Mouse (Mus musculus) forebrain, embryonic 14.5 days (tissue): Measurements from ENCODE around the gene Gata1. TPM values are rescaled to one million over a fixed set of nuclear protein-coding genes. Genes with fewer than 3 reads are reported as not detected.
"Not testable (repeated sequence)": the region's sequence is repeated elsewhere in the genome, so short reads cannot be mapped to it uniquely, and the experiment has no call there.

Experiments
- ATAC-seq: fragments of 200-750 bp; cut with Nextera tagmentation; 2 replicates; pipeline ENCODE4 v1.8.0; 2017; ENCODE audit warnings: mild to moderate bottlenecking, moderate library complexity
- DNase-seq: peaks from one replicate; pipeline ENCODE4 v3.0.0-alpha.2; 2015; ENCODE audit warnings: low spot score
- H3K27ac ChIP-seq: fragments of 300-500 bp; sonication (generic); 2 replicates; pipeline ENCODE4 v1.5.1; 2014; ENCODE audit warnings: low read depth, mild to moderate bottlenecking, control low read depth, low read length, moderate library complexity
- H3K27me3 ChIP-seq: fragments of 300-500 bp; sonication (generic); replicated peaks from 2 replicates; pipeline ENCODE4 v1.6.1; 2014; ENCODE audit warnings: low read length, control low read depth, mixed read lengths; ENCODE audit not compliant: control insufficient read depth, insufficient read depth
- H3K36me3 ChIP-seq: fragments of 300-500 bp; sonication (generic); 2 replicates; pipeline ENCODE4 v1.6.1; 2014; ENCODE audit warnings: low read length, control low read depth; ENCODE audit not compliant: control insufficient read depth, insufficient read depth
- H3K4me1 ChIP-seq: fragments of 300-500 bp; sonication (generic); 2 replicates; pipeline ENCODE4 v1.6.1; 2014; ENCODE audit warnings: antibody characterized with exemption, low read length, control low read depth; ENCODE audit not compliant: control insufficient read depth, insufficient read depth
- H3K4me2 ChIP-seq: fragments of 300-500 bp; sonication (generic); 2 replicates; pipeline ENCODE4 v1.6.1; 2014; ENCODE audit warnings: mild to moderate bottlenecking, control low read depth, low read length
- H3K4me3 ChIP-seq: fragments of 300-500 bp; sonication (generic); 2 replicates; pipeline ENCODE4 v1.5.1; 2014; ENCODE audit warnings: low read depth, low read length, control low read depth
- H3K9ac ChIP-seq: fragments of 300-500 bp; sonication (generic); 2 replicates; pipeline ENCODE4 v1.6.1; 2014; ENCODE audit warnings: mild to moderate bottlenecking, low read length, control low read depth, moderate library complexity
- H3K9me3 ChIP-seq: fragments of 300-500 bp; sonication (generic); replicated peaks from 2 replicates; pipeline ENCODE4 v1.6.1; 2016; ENCODE audit warnings: low read length, control low read depth, mixed read lengths; ENCODE audit not compliant: control insufficient read depth
- WGBS: fragments of 180-500 bp; shearing (Covaris S2); extraction: QIAGEN DNeasy Blood & Tissue Kit; methylation state at CpG from one replicate; pipeline ENCODE4 v1.1.7; 2014; 5-methylcytosine and 5-hydroxymethylcytosine counted together
- polyA plus RNA-seq: library from polyadenylated mRNA; unstranded; fragments of >200 nt; fragmentation: Nextera tagmentation; extraction: Ambion mirVana; gene quantifications from 2 replicates; pipeline ENCODE4 v1.2.1, GENCODE M21; 2014

Gata1 gene
- polyA plus RNA-seq, 1 experiment from 2014 or later: 0.11 TPM

- Histone ChIP-seq H3K9me3 (no peaks in the 10 kb centered on the region), H3K4me2 (peak within 1 kb of the TSS; percentile 56), H3K9ac (peak within 1 kb of the TSS; percentile 67), H3K4me1 (no peaks in the 10 kb centered on the region), H3K4me3 (peak within 1 kb of the TSS; percentile 39), H3K27ac (peak within 1 kb of the TSS; percentile 68), H3K36me3 (peaks cover 6% of the 10 kb centered on the region; the same call in 1 of the 2 replicates), H3K27me3 (no peaks in the 10 kb centered on the region)
- peak; percentile 93 for ATAC-seq
- 28% methylated on average over 37 of the region's 40 CpGs for WGBS
- DNase-seq: peak; percentile 84
Measured at GRCm38 (mm10) chrX:7919601-7920383, 58.1 kb downstream of the Gata1 start, which contains the start of gene Pcsk1n. Pcsk1n (plus strand) TSS chrX:7919822.

GRCm38 (mm10) chrX:7917960-7918359 lies 59.9 kb downstream of the Gata1 start:
- 77% methylated on average over 6 of the region's 6 CpGs for WGBS
- not testable (repeated sequence) for H3K4me2 ChIP-seq, H3K4me1 ChIP-seq, DNase-seq, H3K27me3 ChIP-seq, H3K9ac ChIP-seq, H3K27ac ChIP-seq, ATAC-seq, H3K9me3 ChIP-seq, H3K4me3 ChIP-seq, H3K36me3 ChIP-seq

GRCm38 (mm10) chrX:7915669-7916068 lies 62.2 kb downstream of the Gata1 start:
- H3K9ac ChIP-seq, H3K4me3 ChIP-seq, H3K9me3 ChIP-seq, H3K4me1 ChIP-seq, H3K27ac ChIP-seq, H3K27me3 ChIP-seq, H3K36me3 ChIP-seq, H3K4me2 ChIP-seq, ATAC-seq: not testable (repeated sequence)
- DNase-seq: peak; percentile 14
- 28% methylated on average over 3 of the region's 3 CpGs for WGBS

- Histone ChIP-seq H3K9ac (no peak overlapping the region), H3K36me3 (0 out of 2 replicates have a peak, but pooled peaks cover 5% of the 10 kb centered on the region), H3K4me3 (no peak overlapping the region), H3K27ac (no peak overlapping the region), H3K9me3 (no peaks in the 10 kb centered on the region), H3K4me1 (no peaks in the 10 kb centered on the region), H3K27me3 (no peaks in the 10 kb centered on the region), H3K4me2 (no peak overlapping the region)
- DNase-seq (peak; percentile 11), ATAC-seq (no peak)
- 48% methylated on average over 6 of the region's 6 CpGs for WGBS
Measured at GRCm38 (mm10) chrX:7910473-7910872, 67.4 kb downstream of the Gata1 start.

Other genes with a start within 250 kb of the Gata1 start
- gene Praf2, start 249.6 kb downstream of the Gata1 start, polyA plus RNA-seq: 139 and 145 TPM in 2 replicates
- gene Ccdc120, start 227.2 kb downstream of the Gata1 start, polyA plus RNA-seq: 43.8 and 45.3 TPM in 2 replicates
- gene Tfe3, start 215.5 kb downstream of the Gata1 start, polyA plus RNA-seq: 16.1 and 23.9 TPM in 2 replicates
- 44.0 and 50.4 TPM in 2 replicates for gene Gripap1, start 188.3 kb downstream of the Gata1 start, polyA plus RNA-seq
- 1.3 and 1.6 TPM in 2 replicates for gene Kcnd1, start 155.8 kb downstream of the Gata1 start, polyA plus RNA-seq
- gene Otud5, start 136.7 kb downstream of the Gata1 start, polyA plus RNA-seq: 31.8 and 36.9 TPM in 2 replicates
- 11.3 and 15.1 TPM in 2 replicates for gene Pim2, start 99.8 kb downstream of the Gata1 start, polyA plus RNA-seq
- gene Slc35a2, start 94.0 kb downstream of the Gata1 start, polyA plus RNA-seq: 17.1 and 17.8 TPM in 2 replicates
- gene Pqbp1, start 78.8 kb downstream of the Gata1 start, polyA plus RNA-seq: 144 and 172 TPM in 2 replicates
- 193 and 227 TPM in 2 replicates for gene Timm17b, start 78.7 kb downstream of the Gata1 start, polyA plus RNA-seq
- gene Gm10491, start 70.2 kb downstream of the Gata1 start, polyA plus RNA-seq: not detected in 2 replicates
- gene Gm10490, start 68.5 kb downstream of the Gata1 start, polyA plus RNA-seq: not detected in 2 replicates
- gene Pcsk1n, start 58.2 kb downstream of the Gata1 start, polyA plus RNA-seq: 84.4 and 111 TPM in 2 replicates
- gene Eras, start 49.5 kb downstream of the Gata1 start, polyA plus RNA-seq: not detected in 2 replicates
- 43.3 and 50.4 TPM in 2 replicates for gene Hdac6, start 30.2 kb downstream of the Gata1 start, polyA plus RNA-seq
- gene Glod5, start 40.4 kb upstream of the Gata1 start, polyA plus RNA-seq: 0.46 TPM in 1 of 2 replicates, not detected in the other
- gene Suv39h1, start 96.7 kb upstream of the Gata1 start, polyA plus RNA-seq: 42.8 and 47.7 TPM in 2 replicates
- gene Was, start 112.4 kb upstream of the Gata1 start, polyA plus RNA-seq: 0.15 and 0.33 TPM in 2 replicates
- gene Wdr13, start 154.8 kb upstream of the Gata1 start, polyA plus RNA-seq: 35.2 and 43.2 TPM in 2 replicates
- gene Rbm3, start 167.8 kb upstream of the Gata1 start, polyA plus RNA-seq: 388 and 477 TPM in 2 replicates
- gene Tbc1d25, start 198.1 kb upstream of the Gata1 start, polyA plus RNA-seq: 19.7 and 26.5 TPM in 2 replicates
- 25.3 and 28.5 TPM in 2 replicates for gene Ebp, start 215.4 kb upstream of the Gata1 start, polyA plus RNA-seq
- 35.4 and 42.0 TPM in 2 replicates for gene Porcn, start 228.5 kb upstream of the Gata1 start, polyA plus RNA-seq